Mouse (Mus musculus): ENCODE measurements at regions not wholly inside any gene's neighbourhood (a gene's known extent, or its start where the extent isn't known, plus 50 kb on each side); places are given as distances from the start of the nearest gene placed in this dataset.
"Not testable (repeated sequence)": the region's sequence is repeated elsewhere in the genome, so short reads cannot be mapped to it uniquely, and the experiment has no call there.

DNA sequence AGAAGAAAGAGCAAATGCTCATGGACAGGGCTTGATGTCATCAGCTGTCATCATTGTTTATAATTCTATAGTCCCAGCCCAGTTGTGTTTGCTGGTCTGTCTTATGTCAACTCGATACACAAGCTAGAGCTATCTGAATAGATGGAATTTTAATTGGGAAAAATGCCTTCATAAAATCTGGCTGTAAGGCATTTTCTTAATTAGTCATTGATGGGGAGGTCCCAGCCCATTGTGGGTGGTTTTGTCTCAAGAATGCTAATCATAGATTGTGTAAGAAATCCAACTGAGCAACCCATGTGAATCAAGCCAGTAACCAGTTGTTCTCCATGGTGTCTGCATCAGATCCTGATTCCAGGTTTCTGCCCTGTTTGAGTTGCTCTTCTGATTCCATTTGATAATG is 400.1 kb downstream of the Gm11232 start:
- H3K27ac ChIP-seq: no peak overlapping the region
- intact Hi-C loops (cut with DNase I): no loop called here
- no peak for DNase-seq
- TF ChIP-seq CTCF (IDR thresholded peaks at IDR 0.05): no peak
- no peak overlapping the region for H3K4me3 ChIP-seq

DNA sequence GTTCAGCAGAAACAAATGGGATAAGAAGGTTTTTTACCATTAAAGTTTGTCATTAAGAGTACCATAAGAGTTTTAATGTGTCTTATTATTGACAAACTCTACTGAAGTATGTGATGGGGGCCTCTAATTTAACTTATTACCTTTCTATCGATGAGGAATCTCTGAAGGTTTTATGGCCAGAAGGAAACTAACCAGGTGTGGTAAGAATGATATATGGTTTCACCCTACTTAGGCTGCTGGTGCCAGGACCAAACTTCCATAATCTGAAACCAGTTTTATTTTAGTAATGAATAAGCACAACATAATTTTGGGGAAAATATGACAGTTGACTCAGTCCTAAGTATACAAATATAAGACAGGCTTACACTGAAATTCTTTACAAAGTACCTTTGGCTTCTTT is 401.1 kb downstream of the Gm11232 start:
- H3K27ac ChIP-seq: no peak overlapping the region
- no peak for TF ChIP-seq CTCF (IDR thresholded peaks at IDR 0.05)
- DNase-seq: no peak
- intact Hi-C loops (cut with DNase I): no loop called here
- H3K4me3 ChIP-seq: no peak overlapping the region

GRCm38 (mm10) chr4:71356310-71356709 is 401.5 kb downstream of the Gm11232 start:
- no peak overlapping the region for H3K4me3 ChIP-seq
- H3K27ac ChIP-seq: no peak overlapping the region
- intact Hi-C loops (cut with DNase I): no loop called here
- DNase-seq: no peak
- TF ChIP-seq CTCF (IDR thresholded peaks at IDR 0.05): no peak

GRCm38 (mm10) chr4:71351880-71352279 is 405.9 kb downstream of the Gm11232 start:
- TF ChIP-seq CTCF (IDR thresholded peaks at IDR 0.05): no peak
- Histone ChIP-seq H3K4me3 (no peak overlapping the region), H3K27ac (no peak overlapping the region)
- DNase-seq: no peak
- intact Hi-C loops (cut with DNase I): no loop called here

DNA sequence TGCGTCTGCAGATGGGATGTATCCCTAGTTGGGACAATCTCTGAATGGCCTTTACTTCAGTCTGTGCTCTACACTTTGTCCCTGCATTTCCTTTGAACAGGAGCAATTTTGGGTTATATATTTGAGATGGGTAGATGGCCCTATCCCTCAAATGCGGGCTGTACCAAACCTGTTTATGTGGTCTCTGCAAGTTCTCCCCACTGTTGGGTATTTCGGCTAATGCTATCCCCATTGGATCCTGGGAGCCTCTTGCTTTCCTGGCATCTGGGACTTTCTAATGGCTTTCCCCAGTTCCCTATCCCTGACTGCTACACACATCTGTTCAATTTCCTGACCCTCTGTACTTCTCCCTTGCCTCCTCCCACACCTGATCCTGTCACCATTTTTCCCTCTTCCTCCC is 414.7 kb downstream of the Gm11232 start:
- no peak overlapping the region for H3K27ac ChIP-seq
- TF ChIP-seq CTCF (IDR thresholded peaks at IDR 0.05): no peak
- intact Hi-C loops (cut with DNase I): no loop called here
- DNase-seq: no peak
- no peak overlapping the region for H3K4me3 ChIP-seq

GRCm38 (mm10) chr4:71338582-71338981 is 419.2 kb downstream of the Gm11232 start:
- Histone ChIP-seq H3K4me3 (no peak overlapping the region), H3K27ac (no peak overlapping the region)
- TF ChIP-seq CTCF (IDR thresholded peaks at IDR 0.05): no peak
- intact Hi-C loops (cut with DNase I): no loop called here
- DNase-seq: no peak

GRCm38 (mm10) chr4:71332672-71333071 is 425.1 kb downstream of the Gm11232 start:
- intact Hi-C loops (cut with DNase I): no loop called here
- H3K27ac ChIP-seq: no peak overlapping the region
- TF ChIP-seq CTCF (IDR thresholded peaks at IDR 0.05): no peak

GRCm38 (mm10) chr4:71332018-71332417 is 425.7 kb downstream of the Gm11232 start:
- no peak for DNase-seq
- Histone ChIP-seq H3K27ac (no peak overlapping the region), H3K4me3 (no peak overlapping the region)
- peak; percentile 45 for TF ChIP-seq CTCF (IDR thresholded peaks at IDR 0.05)
- intact Hi-C loops (cut with DNase I): no loop called here

More at GRCm38 (mm10) chr4:71332672-71333071, 425.1 kb downstream of the Gm11232 start:
- no peak for DNase-seq
- no peak overlapping the region for H3K4me3 ChIP-seq

- no peak overlapping the region for H3K4me3 ChIP-seq
- no peak for TF ChIP-seq CTCF (IDR thresholded peaks at IDR 0.05)
- intact Hi-C loops (cut with DNase I): no loop called here
- H3K27ac ChIP-seq: no peak overlapping the region
- no peak for DNase-seq
Measured at GRCm38 (mm10) chr4:71316605-71317004, 441.2 kb downstream of the Gm11232 start.

DNA sequence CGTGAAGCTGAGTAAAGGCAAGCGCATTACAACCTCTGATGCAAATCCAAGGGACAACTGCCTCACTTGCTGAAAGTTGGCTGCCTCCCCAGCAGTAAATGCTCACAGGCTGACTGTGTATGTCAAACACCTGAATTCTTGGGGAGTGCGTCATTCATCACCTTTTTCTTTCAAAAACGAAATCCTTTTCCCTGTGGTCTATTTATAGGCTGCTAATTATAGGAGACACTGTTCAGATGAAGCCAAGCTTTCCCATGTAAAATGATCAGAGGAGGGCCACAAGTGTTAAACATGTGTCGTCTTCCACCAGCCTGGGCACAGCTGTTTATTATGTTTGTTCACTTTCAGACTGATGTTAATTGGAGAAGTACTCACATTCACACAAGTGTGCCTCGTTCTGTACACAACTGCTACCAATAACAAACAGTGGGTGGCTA is 450.6 kb downstream of the Gm11232 start:
- no peak for TF ChIP-seq CTCF (IDR thresholded peaks at IDR 0.05)
- no peak for DNase-seq
- Histone ChIP-seq H3K27ac (no peak overlapping the region), H3K4me3 (no peak overlapping the region)
- intact Hi-C loops (cut with DNase I): no loop called here

DNA sequence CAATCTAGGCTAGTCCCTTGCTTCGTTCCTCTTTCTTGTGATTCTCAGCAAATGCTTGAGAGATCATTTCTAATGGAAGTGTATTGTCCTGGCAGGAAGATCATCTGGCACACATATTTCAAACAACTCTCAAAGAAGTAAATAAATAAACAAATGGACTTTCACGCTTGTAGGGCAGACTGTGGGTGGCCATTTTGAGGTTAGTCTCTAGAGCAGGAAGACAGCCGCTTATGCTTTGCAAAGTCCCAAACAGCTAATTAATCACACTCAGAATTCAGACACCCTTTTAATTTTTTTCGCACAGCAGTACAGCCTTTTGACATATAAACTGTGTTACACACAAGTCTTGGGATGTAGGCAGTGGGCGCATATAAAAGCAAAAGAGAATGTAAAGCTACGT is 451.1 kb downstream of the Gm11232 start:
- Histone ChIP-seq H3K27ac (no peak overlapping the region), H3K4me3 (no peak overlapping the region)
- intact Hi-C loops (cut with DNase I): no loop called here
- no peak for DNase-seq
- no peak for TF ChIP-seq CTCF (IDR thresholded peaks at IDR 0.05)

- H3K27ac ChIP-seq; H3K4me3 ChIP-seq; intact Hi-C loops (cut with DNase I); DNase-seq: not testable (repeated sequence)
Measured at GRCm38 (mm10) chr4:71295716-71296115, 462.0 kb downstream of the Gm11232 start.

DNA sequence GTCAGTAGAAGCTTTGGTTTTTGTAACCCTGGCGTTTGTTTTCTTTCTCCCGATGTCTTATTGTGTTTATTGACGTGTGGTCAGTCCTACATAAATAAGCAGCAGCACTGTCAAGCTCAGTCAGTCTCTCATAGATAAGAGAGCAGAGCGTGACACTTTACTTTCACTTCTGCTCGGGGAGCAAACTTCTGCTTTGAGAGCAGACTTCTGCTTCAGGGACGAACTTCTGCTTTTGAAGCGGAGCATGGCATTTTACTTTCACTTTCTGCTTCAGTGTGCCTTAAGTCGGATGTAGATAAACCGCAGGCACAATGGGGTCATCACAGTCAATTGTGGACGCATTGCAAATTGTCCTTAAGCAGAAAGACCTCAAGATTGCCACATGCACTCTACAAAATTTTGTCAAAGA is 466.0 kb downstream of the Gm11232 start:
- peak overlapping the region; percentile 68 for H3K27ac ChIP-seq
- no peak for DNase-seq
- intact Hi-C loops (cut with DNase I): no loop called here
- no peak for TF ChIP-seq CTCF (IDR thresholded peaks at IDR 0.05)
- H3K4me3 ChIP-seq: peak overlapping the region; percentile 65

GRCm38 (mm10) chr4:71291111-71291740 is 466.5 kb downstream of the Gm11232 start:
- DNase-seq: peak; percentile 30
- H3K4me3 ChIP-seq: peak overlapping the region; percentile 65
- peak overlapping the region; percentile 68 for H3K27ac ChIP-seq
- intact Hi-C loops (cut with DNase I): not testable (repeated sequence)

All from gastrocnemius, adult 2 months (tissue).